In genomic region chr13:102698751-102699323, GRCm38 (mm10) we compare ENCODE assay signal across 9 mouse cellular contexts. TPM values are rescaled to one million over a fixed set of nuclear protein-coding genes. Genes with fewer than 3 reads are reported as not detected.
DNase-seq lines count a peak whose midpoint lies in the region; ATAC-seq and TF ChIP-seq lines count a peak whose summit lies in the region.
"Had no signal": no experiment of that assay in that cellular context is flagged by ENCODE, and none has a peak within 500 bp of the region (broad histone marks: within the 10 kb centered on the region; RNA-seq: fewer than 3 reads in every experiment).

No protein-coding gene starts in this region.

- no peaks in the 10 kb centered on the region for H3K27me3 ChIP-seq in spleen, adult 2 months (ENCODE audit: control insufficient read depth, insufficient read depth, low read length)
- peaks cover 9% of the 10 kb centered on the region for H3K27me3 ChIP-seq in embryonic facial prominence, embryonic 10.5 days (replicated peaks; ENCODE audit: low read depth, poor library complexity, severe bottlenecking)
- H3K27me3 ChIP-seq in kidney, adult 2 months (replicated peaks; ENCODE audit: control insufficient read depth, insufficient read depth, low read length): no peaks in the 10 kb centered on the region
- H3K27me3 ChIP-seq in limb, embryonic 13.5 days: no peaks in the 10 kb centered on the region

- no peaks in the 10 kb centered on the region for H3K9me3 ChIP-seq in embryonic facial prominence, embryonic 10.5 days
- H3K9me3 ChIP-seq in limb, embryonic 13.5 days: no peaks in the 10 kb centered on the region

- peak in 1 of 2 experiments; percentile 43 for DNase-seq in spleen, adult 2 months (ENCODE audit: low read depth in 1 of 2, low spot score in 2 of 2)
- DNase-seq in spleen, adult 12 weeks (ENCODE audit: low spot score): no peak
- DNase-seq in embryonic facial prominence, embryonic 10.5 days (ENCODE audit: low spot score): peak; percentile 24
- peak; percentile 35 for DNase-seq in heart, adult 8-10 months (ENCODE audit: low spot score)
- peak; percentile 83 for DNase-seq in kidney, adult 2 months
- peak; percentile 27 for DNase-seq in neural tube, embryonic 10.5 days (ENCODE audit: extremely low spot score, low spot score)
- peak; percentile 74 for DNase-seq in testis, postnatal 10 days (ENCODE audit: low spot score)

- H3K4me3 ChIP-seq in spleen, adult 2 months (ENCODE audit: extremely low read depth, insufficient read depth, insufficient read length): peak overlapping the region; percentile 44
- H3K4me3 ChIP-seq in embryonic facial prominence, embryonic 10.5 days: peak overlapping the region; percentile 28
- no peak overlapping the region for H3K4me3 ChIP-seq in kidney, adult 2 months (ENCODE audit: insufficient read depth, low read depth, low read length)
- H3K4me3 ChIP-seq in limb, embryonic 13.5 days: no peak overlapping the region

- no peak; the same call in 1 of the 2 replicates for ATAC-seq in limb, embryonic 13.5 days (ENCODE audit: low FRiP score, low read depth)

- H3K36me3 ChIP-seq in spleen, adult 2 months (ENCODE audit: control insufficient read depth, insufficient read depth, low read length): peaks cover 9% of the 10 kb centered on the region
- no peaks in the 10 kb centered on the region for H3K36me3 ChIP-seq in embryonic facial prominence, embryonic 10.5 days (replicated peaks)
- no peaks in the 10 kb centered on the region for H3K36me3 ChIP-seq in kidney, adult 2 months (ENCODE audit: control insufficient read depth, insufficient read depth, low read length)
- no peaks in the 10 kb centered on the region for H3K36me3 ChIP-seq in limb, embryonic 13.5 days

- WGBS in spleen, adult 2 months: 17% methylated on average over 14 of the region's 14 CpGs
- 42% methylated on average over 14 of the region's 14 CpGs for WGBS in embryonic facial prominence, embryonic 10.5 days
- 22% methylated on average over 14 of the region's 14 CpGs for WGBS in kidney, adult 2 months
- WGBS in limb, embryonic 13.5 days: 49% methylated on average over 14 of the region's 14 CpGs

- TF ChIP-seq POLR2A in spleen, adult 2 months (IDR thresholded peaks at IDR 0.05; ENCODE audit: low read depth, low read length): no peak
- TF ChIP-seq POLR2A in kidney, adult 2 months (IDR thresholded peaks at IDR 0.05; ENCODE audit: low read depth, low read length): no peak

- peak overlapping the region; percentile 48 for H3K4me2 ChIP-seq in limb, embryonic 13.5 days (replicated peaks)

- TF ChIP-seq CTCF in spleen, adult 2 months (IDR thresholded peaks at IDR 0.05; ENCODE audit: extremely low read depth, insufficient read depth, insufficient read length, insufficient replicate concordance): no peak
- no peak for TF ChIP-seq CTCF in kidney, adult 2 months (conservative IDR thresholded peaks at IDR 0.05; ENCODE audit: insufficient read depth, insufficient read length, low read depth, low read length)

- H3K9ac ChIP-seq in limb, embryonic 13.5 days: no peak overlapping the region; the same call in 1 of the 2 replicates
- H3K9ac ChIP-seq: liver, embryonic 14.5 days had no signal

- H3K4me1 ChIP-seq in spleen, adult 2 months (ENCODE audit: control insufficient read depth, insufficient read depth, insufficient read length): peaks cover 9% of the 10 kb centered on the region
- H3K4me1 ChIP-seq in embryonic facial prominence, embryonic 10.5 days: peaks cover 15% of the 10 kb centered on the region
- H3K4me1 ChIP-seq in kidney, adult 2 months (ENCODE audit: control insufficient read depth, insufficient read depth, low read length): 0 out of 2 replicates have a peak, but pooled peaks cover under 1% of the 10 kb centered on the region
- peaks cover 12% of the 10 kb centered on the region for H3K4me1 ChIP-seq in limb, embryonic 13.5 days

- peak overlapping the region; percentile 79 for H3K27ac ChIP-seq in spleen, adult 2 months (ENCODE audit: insufficient read depth, low read length)
- H3K27ac ChIP-seq in embryonic facial prominence, embryonic 10.5 days (replicated peaks): peak overlapping the region; percentile 68
- peak overlapping the region; percentile 5 for H3K27ac ChIP-seq in kidney, adult 2 months (ENCODE audit: insufficient read depth, low read depth, low read length)
- no peak overlapping the region; the same call in 1 of the 2 replicates for H3K27ac ChIP-seq in limb, embryonic 13.5 days
- H3K27ac ChIP-seq: liver, embryonic 14.5 days had no signal

RNA-seq across cellular contexts. Expression of gene Cd180, which starts 5.5 kb away (rescaled TPM):
- polyA plus RNA-seq in spleen, adult 2 months (2012; rRNA removed): 25.0 and 31.6 TPM in 2 replicates
- polyA plus RNA-seq in embryonic facial prominence, embryonic 10.5 days (2016; fragmentation: Nextera tagmentation; extraction: Ambion mirVana): 0.10 and 0.31 TPM in 2 replicates
- total RNA-seq in heart, adult 8-10 months (2022): 1 to 10 TPM in 2 of 4 experiments, under 1 TPM in 2; 0.57 to 2.5 (median 0.85) TPM
- polyA plus RNA-seq in kidney, adult 2 months (2012; rRNA removed): 1.0 and 2.1 TPM in 2 replicates
- polyA plus RNA-seq in limb, embryonic 13.5 days (2015; fragmentation: Nextera tagmentation; extraction: Ambion mirVana): 0.36 and 0.64 TPM in 2 replicates

Comparison
In these comparisons a context has a peak if more than half of its experiments do, and no peak if none do; other contexts are left out.
1. H3K4me3 ChIP-seq: peak in spleen, adult 2 months (single experiment) and embryonic facial prominence, embryonic 10.5 days (single experiment); none in kidney, adult 2 months (single experiment) and limb, embryonic 13.5 days (single experiment).